Mouse (Mus musculus): ENCODE measurements around the gene Tmem25. TPM values are rescaled to one million over a fixed set of nuclear protein-coding genes. Genes with fewer than 3 reads are reported as not detected.
A peak's percentile ranks its signal among the peaks of the same experiment; 100 is the strongest.
"Not testable (repeated sequence)": the region's sequence is repeated elsewhere in the genome, so short reads cannot be mapped to it uniquely, and the experiment has no call there.

Gene Tmem25
- polyA plus RNA-seq, 1 experiment from 2014 or later, result 4.9 TPM

GRCm38 (mm10) chr9:44768029-44768394 lies 31.1 kb downstream of the Tmem25 start:
- not testable (repeated sequence) for H3K36me3 ChIP-seq; H3K27ac ChIP-seq; ATAC-seq (ENCODE audit: low FRiP score, low read depth); H3K27me3 ChIP-seq; H3K9ac ChIP-seq; H3K9me3 ChIP-seq
- Histone ChIP-seq H3K4me1 (peaks cover 19% of the 10 kb centered on the region), H3K4me2 (replicated peaks) (peak overlapping the region; percentile 77), H3K4me3 (peak overlapping the region; percentile 96)
- 31% methylated on average over 9 of the region's 9 CpGs for WGBS

GRCm38 (mm10) chr9:44767101-44768028 lies 31.7 kb downstream of the Tmem25 start, which contains the start of the genes Arcn1 and Ift46:
TSS of gene Arcn1 (minus strand) at chr9:44767845.
TSS of gene Ift46 (plus strand) at chr9:44767908.
- peaks cover 19% of the 10 kb centered on the region for H3K4me1 ChIP-seq
- H3K9me3 ChIP-seq, result no peaks in the 10 kb centered on the region
- no peaks in the 10 kb centered on the region for H3K27me3 ChIP-seq
- WGBS, result under 1% methylated on average over 59 of the region's 82 CpGs
- peak within 1 kb of the TSS; percentile 77 for H3K4me2 ChIP-seq (replicated peaks)
- H3K9ac ChIP-seq, result peak within 1 kb of the TSS; percentile 97
- peak; percentile 93 for ATAC-seq (ENCODE audit: low FRiP score, low read depth)
- peak within 1 kb of the TSS; percentile 96 for H3K27ac ChIP-seq
- peak within 1 kb of the TSS; percentile 96 for H3K4me3 ChIP-seq
- H3K36me3 ChIP-seq, result no peaks in the 10 kb centered on the region

- Histone ChIP-seq H3K4me2 (replicated peaks) (no peak overlapping the region), H3K4me3 (no peak overlapping the region), H3K9ac (no peak overlapping the region), H3K27ac (no peak overlapping the region), H3K36me3 (peaks cover 45% of the 10 kb centered on the region), H3K4me1 (peaks cover 14% of the 10 kb centered on the region), H3K9me3 (no peaks in the 10 kb centered on the region), H3K27me3 (no peaks in the 10 kb centered on the region)
- ATAC-seq (ENCODE audit: low FRiP score, low read depth), result no peak
- WGBS, result 87% methylated on average over 2 of the region's 2 CpGs
Observed at GRCm38 (mm10) chr9:44760873-44761272, 38.2 kb downstream of the Tmem25 start.

GRCm38 (mm10) chr9:44748473-44748872 lies 50.6 kb downstream of the Tmem25 start:
- peaks cover 93% of the 10 kb centered on the region for H3K36me3 ChIP-seq
- WGBS, result 81% methylated on average over 7 of the region's 7 CpGs

GRCm38 (mm10) chr9:44747341-44747740 lies 51.8 kb downstream of the Tmem25 start:
- H3K9ac ChIP-seq, result no peak overlapping the region
- H3K27ac ChIP-seq, result no peak overlapping the region
- H3K36me3 ChIP-seq, result peaks cover 94% of the 10 kb centered on the region
- no peak overlapping the region for H3K4me2 ChIP-seq (replicated peaks)
- no peaks in the 10 kb centered on the region for H3K27me3 ChIP-seq
- no peaks in the 10 kb centered on the region for H3K9me3 ChIP-seq
- no peaks in the 10 kb centered on the region for H3K4me1 ChIP-seq
- WGBS, result 95% methylated on average over 3 of the region's 3 CpGs
- H3K4me3 ChIP-seq, result no peak overlapping the region
- no peak for ATAC-seq (ENCODE audit: low FRiP score, low read depth)

More at GRCm38 (mm10) chr9:44748473-44748872, 50.6 kb downstream of the Tmem25 start:
- no peak for ATAC-seq (ENCODE audit: low FRiP score, low read depth)
- no peaks in the 10 kb centered on the region for H3K9me3 ChIP-seq
- no peaks in the 10 kb centered on the region for H3K4me1 ChIP-seq
- H3K4me2 ChIP-seq (replicated peaks), result no peak overlapping the region
- H3K4me3 ChIP-seq, result no peak overlapping the region
- no peak overlapping the region for H3K9ac ChIP-seq
- no peak overlapping the region for H3K27ac ChIP-seq
- no peaks in the 10 kb centered on the region for H3K27me3 ChIP-seq

- Histone ChIP-seq H3K9ac (no peak overlapping the region), H3K4me1 (no peaks in the 10 kb centered on the region), H3K36me3 (peaks cover 91% of the 10 kb centered on the region), H3K4me2 (replicated peaks) (no peak overlapping the region), H3K4me3 (no peak overlapping the region), H3K27me3 (no peaks in the 10 kb centered on the region), H3K9me3 (no peaks in the 10 kb centered on the region), H3K27ac (no peak overlapping the region)
- 88% methylated on average over 3 of the region's 3 CpGs for WGBS
- ATAC-seq (ENCODE audit: low FRiP score, low read depth), result no peak
Observed at GRCm38 (mm10) chr9:44746666-44747065, 52.4 kb downstream of the Tmem25 start.

- Histone ChIP-seq H3K4me1 (no peaks in the 10 kb centered on the region), H3K27me3 (no peaks in the 10 kb centered on the region), H3K27ac (no peak overlapping the region), H3K36me3 (peaks cover 88% of the 10 kb centered on the region), H3K9me3 (no peaks in the 10 kb centered on the region), H3K4me3 (no peak overlapping the region), H3K4me2 (replicated peaks) (no peak overlapping the region), H3K9ac (no peak overlapping the region)
- ATAC-seq (ENCODE audit: low FRiP score, low read depth), result no peak
- WGBS, result 95% methylated on average over 7 of the region's 7 CpGs
Observed at GRCm38 (mm10) chr9:44745371-44745770, 53.7 kb downstream of the Tmem25 start.

Other genes starting within 250 kb of the Tmem25 start
- gene Cxcr5, start 237.4 kb downstream of the Tmem25 start, polyA plus RNA-seq (2015; fragmentation: Nextera tagmentation; extraction: Ambion mirVana), result 0.09 TPM in 1 of 2 replicates, not detected in the other
- gene Ddx6, start 194.4 kb downstream of the Tmem25 start, polyA plus RNA-seq (2015; fragmentation: Nextera tagmentation; extraction: Ambion mirVana), result 25.8 and 26.0 TPM in 2 replicates
- gene Treh, start 126.1 kb downstream of the Tmem25 start, polyA plus RNA-seq (2015; fragmentation: Nextera tagmentation; extraction: Ambion mirVana), result not detected in 2 replicates
- 45.3 and 46.1 TPM in 2 replicates for gene Phldb1, start 64.1 kb downstream of the Tmem25 start, polyA plus RNA-seq (2015; fragmentation: Nextera tagmentation; extraction: Ambion mirVana)
- 207 and 225 TPM in 2 replicates for gene Arcn1, start 31.5 kb downstream of the Tmem25 start, polyA plus RNA-seq (2015; fragmentation: Nextera tagmentation; extraction: Ambion mirVana)
- gene Ift46, start 31.4 kb downstream of the Tmem25 start, polyA plus RNA-seq (2015; fragmentation: Nextera tagmentation; extraction: Ambion mirVana), result 146 and 152 TPM in 2 replicates
- gene Ttc36, start 3.8 kb upstream of the Tmem25 start, polyA plus RNA-seq (2015; fragmentation: Nextera tagmentation; extraction: Ambion mirVana), result 0.47 TPM in 1 of 2 replicates, not detected in the other
- 18.0 and 20.3 TPM in 2 replicates for gene Kmt2a, start 82.0 kb upstream of the Tmem25 start, polyA plus RNA-seq (2015; fragmentation: Nextera tagmentation; extraction: Ambion mirVana)
- gene Atp5l, start 121.4 kb upstream of the Tmem25 start, polyA plus RNA-seq (2015; fragmentation: Nextera tagmentation; extraction: Ambion mirVana), result 613 and 626 TPM in 2 replicates
- gene Ube4a, start 166.3 kb upstream of the Tmem25 start, polyA plus RNA-seq (2015; fragmentation: Nextera tagmentation; extraction: Ambion mirVana), result 27.0 and 27.3 TPM in 2 replicates
- 0.50 and 0.61 TPM in 2 replicates for gene Cd3g, start 181.1 kb upstream of the Tmem25 start, polyA plus RNA-seq (2015; fragmentation: Nextera tagmentation; extraction: Ambion mirVana)
- gene Cd3d, start 182.5 kb upstream of the Tmem25 start, polyA plus RNA-seq (2015; fragmentation: Nextera tagmentation; extraction: Ambion mirVana), result 0.15 TPM in 1 of 2 replicates, not detected in the other
- not detected in 2 replicates for gene Cd3e, start 210.3 kb upstream of the Tmem25 start, polyA plus RNA-seq (2015; fragmentation: Nextera tagmentation; extraction: Ambion mirVana)
- 16.5 and 19.7 TPM in 2 replicates for gene Mpzl2, start 240.5 kb upstream of the Tmem25 start, polyA plus RNA-seq (2015; fragmentation: Nextera tagmentation; extraction: Ambion mirVana)